Mouse (Mus musculus): Measurements from ENCODE around the gene Ms4a10. TPM values are rescaled to one million over a fixed set of nuclear protein-coding genes. Genes with fewer than 3 reads are reported as not detected.
A peak's percentile ranks its signal among the peaks of the same experiment; 100 is the strongest.

Ms4a10 gene
- polyA plus RNA-seq, 1 experiment from 2014 or later: not detected

DNA sequence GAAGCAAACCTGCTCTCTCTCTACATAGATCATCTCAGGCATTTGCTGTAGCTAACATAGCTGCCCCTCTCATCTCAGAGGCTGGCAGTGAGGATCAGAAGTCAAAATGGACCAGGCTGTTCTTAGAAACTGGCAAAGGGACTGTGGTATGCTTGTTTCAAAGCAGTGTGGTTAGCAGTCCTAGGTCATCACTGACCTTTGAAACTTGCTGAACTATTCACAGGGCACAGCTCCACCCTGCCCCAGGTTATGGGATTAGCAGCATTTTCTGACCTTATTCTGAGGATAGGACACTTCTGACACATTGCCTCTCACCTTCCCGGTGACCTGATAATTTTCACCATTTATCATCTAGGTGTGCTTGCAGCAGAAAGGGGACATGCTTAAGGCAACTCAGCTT lies 14.1 kb upstream of the Ms4a10 start:
- 100% methylated on average over 1 of the region's 1 CpGs for WGBS
- Histone ChIP-seq H3K27ac (ENCODE audit: low read depth, low read length) (no peak overlapping the region), H3K4me3 (ENCODE audit: low read depth, low read length) (no peak overlapping the region)

DNA sequence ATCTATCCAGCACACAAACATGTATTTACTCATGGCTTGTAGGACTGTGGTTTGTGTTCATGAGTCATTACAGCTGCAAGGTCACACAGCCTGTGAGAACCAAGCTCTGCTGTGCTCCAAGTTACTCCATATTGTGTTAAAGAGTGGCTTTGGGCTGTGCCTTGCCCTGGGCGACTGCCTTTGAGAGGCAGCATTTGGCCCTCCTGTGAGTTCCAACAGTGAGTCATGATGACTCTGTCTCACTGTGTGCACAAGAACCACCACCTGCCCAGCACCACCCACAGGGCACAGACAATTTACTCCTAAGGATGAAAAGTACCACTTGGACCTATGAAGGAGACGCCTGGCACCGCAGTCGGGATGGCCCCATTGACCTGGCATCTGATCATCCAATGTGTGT lies 11.4 kb upstream of the Ms4a10 start:
- H3K4me2 ChIP-seq (ENCODE audit: low read depth, low read length): no peak overlapping the region
- WGBS: 92% methylated on average over 4 of the region's 4 CpGs

More for the DNA sequence above, 14.1 kb upstream of the Ms4a10 start:
- Histone ChIP-seq H3K36me3 (ENCODE audit: control insufficient read depth, insufficient read depth, low read length) (no peaks in the 10 kb centered on the region), H3K27me3 (ENCODE audit: control insufficient read depth, insufficient read depth, low read length) (no peaks in the 10 kb centered on the region), H3K9ac (replicated peaks; ENCODE audit: low read depth, low read length) (no peak overlapping the region), H3K4me2 (ENCODE audit: low read depth, low read length) (no peak overlapping the region), H3K9me3 (ENCODE audit: control insufficient read depth, low read length) (no peaks in the 10 kb centered on the region), H3K4me1 (ENCODE audit: control insufficient read depth, insufficient read depth, low read length) (no peaks in the 10 kb centered on the region)
- ATAC-seq (ENCODE audit: low read depth): no peak

DNA sequence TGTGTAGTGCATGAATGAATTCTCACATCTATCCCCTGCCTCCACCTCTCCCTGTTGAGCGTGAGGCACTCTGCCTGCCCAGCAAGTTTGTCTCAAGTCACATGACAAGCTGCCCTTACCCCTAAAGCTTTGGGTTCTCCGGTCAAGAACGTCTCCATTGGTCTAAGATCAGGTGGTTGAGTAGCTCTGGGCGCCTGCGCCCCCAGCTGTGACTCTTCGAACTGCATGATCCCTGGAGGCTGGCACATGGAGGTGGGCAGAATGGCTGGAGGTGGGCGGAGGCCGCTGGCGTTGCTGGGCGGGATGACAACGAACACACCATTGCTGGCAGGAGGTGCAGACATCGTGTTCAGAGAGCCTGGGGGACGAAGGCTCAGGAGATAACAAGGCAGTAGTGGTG lies 10.1 kb upstream of the Ms4a10 start:
- Histone ChIP-seq H3K36me3 (ENCODE audit: control insufficient read depth, insufficient read depth, low read length) (no peaks in the 10 kb centered on the region), H3K27ac (ENCODE audit: low read depth, low read length) (no peak overlapping the region)
- 84% methylated on average over 13 of the region's 13 CpGs for WGBS

More for the DNA sequence above, 11.4 kb upstream of the Ms4a10 start:
- H3K9me3 ChIP-seq (ENCODE audit: control insufficient read depth, low read length): no peaks in the 10 kb centered on the region
- H3K4me1 ChIP-seq (ENCODE audit: control insufficient read depth, insufficient read depth, low read length): no peaks in the 10 kb centered on the region
- no peaks in the 10 kb centered on the region for H3K27me3 ChIP-seq (ENCODE audit: control insufficient read depth, insufficient read depth, low read length)
- no peak overlapping the region for H3K27ac ChIP-seq (ENCODE audit: low read depth, low read length)
- H3K9ac ChIP-seq (replicated peaks; ENCODE audit: low read depth, low read length): no peak overlapping the region
- H3K36me3 ChIP-seq (ENCODE audit: control insufficient read depth, insufficient read depth, low read length): no peaks in the 10 kb centered on the region
- H3K4me3 ChIP-seq (ENCODE audit: low read depth, low read length): no peak overlapping the region
- ATAC-seq (ENCODE audit: low read depth): no peak

DNA sequence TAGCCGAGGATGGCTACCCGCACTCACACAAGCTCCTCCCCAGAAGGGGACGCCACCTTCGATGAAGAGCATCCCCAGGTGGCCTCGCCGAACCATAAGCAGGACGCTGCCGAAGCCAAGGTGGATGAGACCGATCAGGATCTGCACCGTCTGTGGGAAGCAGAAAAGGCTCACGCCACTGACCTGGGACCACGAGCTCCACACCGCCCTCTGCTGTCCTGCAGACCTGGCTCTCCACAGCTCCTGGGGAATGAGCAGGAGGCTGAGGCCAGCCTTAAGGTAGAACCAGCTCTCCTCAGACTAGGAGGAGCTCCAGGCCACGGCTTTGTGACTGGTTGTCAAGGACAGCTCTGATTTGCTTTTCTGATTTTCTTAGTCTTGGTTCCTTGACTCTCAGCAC lies 8.7 kb upstream of the Ms4a10 start:
- Histone ChIP-seq H3K9me3 (ENCODE audit: control insufficient read depth, low read length) (no peaks in the 10 kb centered on the region), H3K9ac (replicated peaks; ENCODE audit: low read depth, low read length) (no peak overlapping the region), H3K4me1 (ENCODE audit: control insufficient read depth, insufficient read depth, low read length) (no peaks in the 10 kb centered on the region), H3K4me3 (ENCODE audit: low read depth, low read length) (no peak overlapping the region), H3K27me3 (ENCODE audit: control insufficient read depth, insufficient read depth, low read length) (no peaks in the 10 kb centered on the region), H3K27ac (ENCODE audit: low read depth, low read length) (no peak overlapping the region), H3K36me3 (ENCODE audit: control insufficient read depth, insufficient read depth, low read length) (no peaks in the 10 kb centered on the region), H3K4me2 (ENCODE audit: low read depth, low read length) (no peak overlapping the region)
- WGBS: 28% methylated on average over 14 of the region's 14 CpGs
- no peak for ATAC-seq (ENCODE audit: low read depth)

More for the DNA sequence above, 10.1 kb upstream of the Ms4a10 start:
- Histone ChIP-seq H3K4me1 (ENCODE audit: control insufficient read depth, insufficient read depth, low read length) (no peaks in the 10 kb centered on the region), H3K9ac (replicated peaks; ENCODE audit: low read depth, low read length) (no peak overlapping the region), H3K9me3 (ENCODE audit: control insufficient read depth, low read length) (no peaks in the 10 kb centered on the region), H3K27me3 (ENCODE audit: control insufficient read depth, insufficient read depth, low read length) (no peaks in the 10 kb centered on the region), H3K4me3 (ENCODE audit: low read depth, low read length) (no peak overlapping the region), H3K4me2 (ENCODE audit: low read depth, low read length) (no peak overlapping the region)
- no peak for ATAC-seq (ENCODE audit: low read depth)

DNA sequence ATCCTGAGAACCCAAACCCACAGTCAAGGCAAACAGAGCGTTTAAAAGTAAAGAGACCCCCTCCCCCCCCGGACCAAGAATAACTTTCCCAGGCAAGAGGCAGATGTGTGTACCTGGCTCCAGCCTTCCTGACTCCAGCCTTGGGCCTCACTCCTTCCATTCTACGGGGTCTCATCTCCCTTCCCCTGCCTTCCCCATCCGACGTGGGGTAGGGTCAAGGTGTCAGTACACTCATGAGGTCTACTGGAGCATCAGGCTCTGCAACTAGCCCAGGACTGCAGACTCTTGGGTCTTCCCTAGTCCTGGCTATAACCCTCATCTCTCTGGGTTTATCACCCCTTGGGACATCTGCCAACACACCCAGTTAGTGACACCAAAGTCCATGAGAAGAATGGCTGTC lies 5.7 kb upstream of the Ms4a10 start:
- H3K4me2 ChIP-seq (ENCODE audit: low read depth, low read length): no peak overlapping the region
- H3K27ac ChIP-seq (ENCODE audit: low read depth, low read length): no peak overlapping the region
- peak; percentile 54; the same call in 1 of the 2 replicates for ATAC-seq (ENCODE audit: low read depth)
- H3K27me3 ChIP-seq (ENCODE audit: control insufficient read depth, insufficient read depth, low read length): no peaks in the 10 kb centered on the region
- WGBS: 89% methylated on average over 5 of the region's 5 CpGs
- H3K4me3 ChIP-seq (ENCODE audit: low read depth, low read length): no peak overlapping the region
- no peaks in the 10 kb centered on the region for H3K36me3 ChIP-seq (ENCODE audit: control insufficient read depth, insufficient read depth, low read length)
- no peak overlapping the region for H3K9ac ChIP-seq (replicated peaks; ENCODE audit: low read depth, low read length)
- H3K4me1 ChIP-seq (ENCODE audit: control insufficient read depth, insufficient read depth, low read length): no peaks in the 10 kb centered on the region
- no peaks in the 10 kb centered on the region for H3K9me3 ChIP-seq (ENCODE audit: control insufficient read depth, low read length)

DNA sequence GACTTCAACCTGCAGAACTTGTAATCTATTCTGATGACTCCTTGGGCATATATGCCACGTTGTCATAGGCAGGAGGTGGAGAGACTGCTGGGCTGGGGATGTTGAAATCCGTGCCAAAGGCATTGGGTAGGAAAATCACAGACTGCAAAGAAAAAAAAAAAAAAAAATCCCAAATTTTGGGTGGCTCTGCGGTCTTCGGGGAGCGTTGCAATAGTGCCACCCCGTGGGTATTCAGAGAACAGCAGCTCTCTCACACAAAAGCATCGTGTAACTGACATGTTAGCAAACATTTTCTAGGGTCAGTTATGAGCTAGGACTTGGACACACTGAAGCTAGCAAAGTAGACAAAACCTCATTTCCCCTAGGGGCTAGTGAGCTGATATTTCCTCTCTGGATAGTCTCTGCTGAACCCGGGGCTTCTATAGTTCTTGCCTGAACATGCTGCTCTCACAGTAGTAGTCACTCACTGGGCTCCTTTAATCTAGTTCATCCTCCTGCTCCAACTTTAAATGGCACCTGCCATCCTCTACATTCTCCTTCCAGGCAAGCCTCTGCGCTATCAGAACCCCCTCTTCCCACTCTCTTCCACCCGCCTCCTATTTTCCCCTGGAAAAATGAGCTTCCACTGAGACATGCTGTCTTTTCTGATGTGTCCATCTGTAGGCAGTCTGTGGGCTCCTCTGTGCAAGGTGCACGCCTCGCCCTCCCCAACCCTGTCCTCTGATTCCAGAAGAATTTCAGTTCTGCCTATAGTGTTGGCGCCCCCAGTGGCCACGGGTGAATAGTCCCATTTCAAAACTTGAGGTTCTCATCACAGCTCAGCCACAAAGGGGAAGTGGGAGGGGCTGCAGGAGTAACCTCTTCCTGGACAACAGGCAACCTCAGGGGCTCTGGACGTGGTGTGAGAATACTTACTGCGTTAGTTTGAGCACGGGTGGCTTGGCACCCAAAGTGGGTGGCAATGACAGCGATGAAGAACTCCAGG lies 5.0 kb upstream of the Ms4a10 start:
- Histone ChIP-seq H3K4me1 (ENCODE audit: control insufficient read depth, insufficient read depth, low read length) (no peaks in the 10 kb centered on the region), H3K27me3 (ENCODE audit: control insufficient read depth, insufficient read depth, low read length) (no peaks in the 10 kb centered on the region), H3K27ac (ENCODE audit: low read depth, low read length) (no peak overlapping the region), H3K9me3 (ENCODE audit: control insufficient read depth, low read length) (no peaks in the 10 kb centered on the region), H3K4me2 (ENCODE audit: low read depth, low read length) (peak overlapping the region; percentile 23), H3K36me3 (ENCODE audit: control insufficient read depth, insufficient read depth, low read length) (no peaks in the 10 kb centered on the region), H3K9ac (replicated peaks; ENCODE audit: low read depth, low read length) (no peak overlapping the region), H3K4me3 (ENCODE audit: low read depth, low read length) (no peak overlapping the region)
- ATAC-seq (ENCODE audit: low read depth): peak; percentile 55; the same call in 1 of the 2 replicates
- 12% methylated on average over 18 of the region's 18 CpGs for WGBS

DNA sequence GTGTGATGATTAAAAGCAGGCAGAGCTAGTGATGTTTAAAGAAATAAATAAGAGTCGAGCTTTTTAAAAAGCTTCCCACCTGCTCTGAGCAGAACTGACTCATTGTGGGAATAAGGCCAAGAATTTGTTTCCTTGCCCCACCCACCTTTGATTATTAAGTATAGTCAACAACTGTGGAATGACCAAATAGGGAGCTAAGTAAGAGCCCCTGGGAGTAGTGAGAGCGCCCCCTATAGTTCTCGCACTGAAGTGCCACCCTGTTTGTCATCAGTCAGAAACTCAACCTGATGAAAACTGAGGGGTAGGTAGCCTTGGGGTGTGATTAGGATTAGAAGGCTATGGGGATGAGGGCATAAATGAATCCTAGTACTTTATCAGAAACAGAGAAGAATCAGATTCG lies 1.8 kb upstream of the Ms4a10 start:
- no peaks in the 10 kb centered on the region for H3K27me3 ChIP-seq (ENCODE audit: control insufficient read depth, insufficient read depth, low read length)
- ATAC-seq (ENCODE audit: low read depth): no peak
- WGBS: 51% methylated on average over 4 of the region's 4 CpGs

DNA sequence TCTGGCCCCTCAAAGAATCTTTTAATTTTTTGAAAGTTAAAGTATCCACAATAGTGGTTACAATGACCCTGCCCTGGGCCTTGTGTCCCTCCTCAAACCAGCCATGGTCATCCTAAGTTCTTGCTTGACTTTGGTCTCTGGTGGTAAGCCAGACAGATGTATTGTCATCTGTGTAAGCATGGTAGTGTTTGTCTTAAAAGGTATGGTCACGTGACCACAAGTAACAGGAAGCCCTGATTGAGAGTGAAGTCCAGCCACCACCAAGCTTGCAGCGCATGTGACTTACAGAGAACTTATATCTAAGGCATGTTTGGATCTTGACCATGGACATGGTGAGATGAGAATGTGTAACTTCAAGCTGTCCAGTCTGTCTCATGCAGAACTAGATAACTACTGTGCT lies 717 bp upstream of the Ms4a10 start:
- H3K4me1 ChIP-seq (ENCODE audit: control insufficient read depth, insufficient read depth, low read length): no peaks in the 10 kb centered on the region
- no peaks in the 10 kb centered on the region for H3K27me3 ChIP-seq (ENCODE audit: control insufficient read depth, insufficient read depth, low read length)
- 87% methylated on average over 2 of the region's 2 CpGs for WGBS
- no peaks in the 10 kb centered on the region for H3K9me3 ChIP-seq (ENCODE audit: control insufficient read depth, low read length)
- H3K4me2 ChIP-seq (ENCODE audit: low read depth, low read length): no peak overlapping the region
- no peak overlapping the region for H3K9ac ChIP-seq (replicated peaks; ENCODE audit: low read depth, low read length)
- H3K27ac ChIP-seq (ENCODE audit: low read depth, low read length): no peak overlapping the region
- H3K4me3 ChIP-seq (ENCODE audit: low read depth, low read length): no peak overlapping the region
- no peaks in the 10 kb centered on the region for H3K36me3 ChIP-seq (ENCODE audit: control insufficient read depth, insufficient read depth, low read length)
- no peak for ATAC-seq (ENCODE audit: low read depth)

More for the DNA sequence above, 1.8 kb upstream of the Ms4a10 start:
- Histone ChIP-seq H3K9me3 (ENCODE audit: control insufficient read depth, low read length) (no peaks in the 10 kb centered on the region), H3K4me2 (ENCODE audit: low read depth, low read length) (no peak overlapping the region), H3K9ac (replicated peaks; ENCODE audit: low read depth, low read length) (no peak overlapping the region), H3K4me1 (ENCODE audit: control insufficient read depth, insufficient read depth, low read length) (no peaks in the 10 kb centered on the region), H3K4me3 (ENCODE audit: low read depth, low read length) (no peak overlapping the region), H3K27ac (ENCODE audit: low read depth, low read length) (no peak overlapping the region), H3K36me3 (ENCODE audit: control insufficient read depth, insufficient read depth, low read length) (no peaks in the 10 kb centered on the region)

DNA sequence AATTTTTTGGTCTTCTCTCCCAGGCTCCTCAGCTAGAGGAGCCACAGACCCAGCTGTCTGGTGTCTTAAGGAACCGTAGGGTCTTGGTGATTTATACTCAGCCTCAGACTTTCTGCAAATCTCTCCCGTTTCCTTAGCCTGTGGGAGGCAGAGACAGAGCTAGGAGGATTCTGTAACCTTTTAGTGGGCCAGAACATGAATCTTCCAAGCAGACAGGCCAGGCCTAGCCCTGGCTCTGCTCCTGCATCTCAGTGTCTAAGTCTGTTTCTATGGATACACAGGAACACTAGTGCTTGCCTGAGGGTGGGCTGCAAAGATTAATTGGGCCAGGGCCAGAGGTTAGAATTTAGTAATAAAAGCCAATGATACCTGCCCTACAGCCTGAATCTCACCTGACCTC lies 1.3 kb downstream of the Ms4a10 start:
- Histone ChIP-seq H3K27ac (ENCODE audit: low read depth, low read length) (no peak overlapping the region), H3K9me3 (ENCODE audit: control insufficient read depth, low read length) (no peaks in the 10 kb centered on the region), H3K4me2 (ENCODE audit: low read depth, low read length) (no peak overlapping the region), H3K4me1 (ENCODE audit: control insufficient read depth, insufficient read depth, low read length) (no peaks in the 10 kb centered on the region), H3K36me3 (ENCODE audit: control insufficient read depth, insufficient read depth, low read length) (no peaks in the 10 kb centered on the region), H3K9ac (replicated peaks; ENCODE audit: low read depth, low read length) (no peak overlapping the region), H3K4me3 (ENCODE audit: low read depth, low read length) (no peak overlapping the region), H3K27me3 (ENCODE audit: control insufficient read depth, insufficient read depth, low read length) (no peaks in the 10 kb centered on the region)
- ATAC-seq (ENCODE audit: low read depth): no peak
- WGBS: 49% methylated on average over 2 of the region's 2 CpGs

All from neural tube, embryonic 14.5 days (tissue).